Mouse (Mus musculus): ENCODE measurements around the gene Henmt1.

- TF ChIP-seq POLR2A (IDR thresholded peaks at IDR 0.05; ENCODE audit: borderline replicate concordance, extremely low read depth, low read depth, low read length), result no peak; the same call in none of the 2 replicates
- TF ChIP-seq CTCF (IDR thresholded peaks at IDR 0.05; ENCODE audit: insufficient read depth, low read length), result no peak
Measured at GRCm38 (mm10) chr3:108911548-108912413, 27.9 kb upstream of the Henmt1 start, which contains the start of gene Prpf38b.
